Mouse (Mus musculus) adrenal gland, postnatal 36 days (tissue): ENCODE data around the gene Tagap1. TPM values are rescaled to one million over a fixed set of nuclear protein-coding genes. Genes with fewer than 3 reads are reported as not detected.
"Not testable (repeated sequence)": the region's sequence is repeated elsewhere in the genome, so short reads cannot be mapped to it uniquely, and the experiment has no call there.

Source experiments
- DNase-seq, 2 experiments: peaks; one replicate each; pipeline ENCODE4 v3.0.0; 2021; ENCODE audit warnings: mixed read lengths in 1 of 2
- total RNA-seq, 2 experiments: library from RNA; stranded (reverse); gene quantifications; 2 replicates each; pipeline ENCODE4 v1.2.3; 2021

Tagap1 gene
- total RNA-seq, 2 experiments from 2014 or later = 14.7 to 19.2 TPM

DNA sequence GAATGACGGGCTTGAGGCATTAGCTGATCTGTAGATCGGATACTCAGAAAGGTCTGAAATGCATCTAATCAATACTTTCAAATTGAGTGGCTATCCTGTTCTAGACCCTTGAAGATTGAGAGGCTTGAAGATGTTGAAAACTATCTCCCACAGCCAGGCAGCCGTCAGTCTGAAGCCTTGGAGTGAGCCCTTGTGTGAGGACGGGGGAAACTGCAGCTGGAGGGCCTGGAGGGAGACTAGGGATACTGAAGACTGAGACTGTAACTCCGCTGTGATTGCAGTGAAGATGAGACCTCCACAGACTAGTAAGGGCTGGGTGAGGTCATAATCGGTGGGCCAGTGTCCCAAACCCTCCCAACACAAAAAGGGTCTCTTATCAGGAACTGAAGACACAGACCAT, 1.4 kb upstream of the Tagap1 start:
- not testable (repeated sequence) for DNase-seq

DNA sequence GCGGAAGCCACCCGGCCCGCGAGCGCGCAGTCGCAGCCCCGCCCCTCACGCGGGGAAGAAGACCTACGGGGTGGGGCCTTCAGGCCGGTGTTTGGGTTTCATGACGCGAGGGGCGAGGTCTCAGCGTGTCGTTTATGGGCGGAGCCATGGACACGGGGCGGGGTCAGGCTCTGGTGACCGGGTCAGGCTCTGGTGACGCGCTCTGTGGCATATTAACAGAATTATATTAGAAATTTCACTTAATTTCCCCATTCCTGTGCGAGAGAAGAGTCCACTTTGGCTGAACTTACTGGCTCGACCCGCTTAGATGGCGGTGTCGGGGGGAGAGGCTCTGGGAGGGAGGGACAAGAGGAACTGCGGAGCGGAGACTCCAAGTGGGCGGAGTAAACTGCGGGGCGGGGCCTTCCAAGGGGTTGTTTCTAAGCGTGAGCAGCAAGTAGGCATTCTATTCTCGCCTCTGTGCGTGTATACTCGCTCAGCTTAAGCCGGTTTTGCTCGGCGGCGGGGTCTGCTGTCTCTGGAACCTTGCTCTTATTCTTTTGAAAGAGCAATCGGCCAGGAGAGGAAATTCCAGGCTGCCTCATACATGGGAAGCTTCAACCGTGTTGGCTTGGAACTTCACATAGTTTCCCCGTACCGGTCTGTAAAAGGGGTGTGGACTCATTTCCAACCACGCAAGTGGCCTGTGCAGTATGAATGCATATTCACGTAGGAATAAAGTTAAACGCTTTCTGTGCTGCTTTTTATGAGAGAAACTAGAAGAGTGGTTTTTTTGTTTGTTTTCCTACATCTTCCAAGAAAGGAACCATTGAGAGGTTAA, 435 bp upstream of the Tagap1 start:
- not testable (repeated sequence) for DNase-seq

DNA sequence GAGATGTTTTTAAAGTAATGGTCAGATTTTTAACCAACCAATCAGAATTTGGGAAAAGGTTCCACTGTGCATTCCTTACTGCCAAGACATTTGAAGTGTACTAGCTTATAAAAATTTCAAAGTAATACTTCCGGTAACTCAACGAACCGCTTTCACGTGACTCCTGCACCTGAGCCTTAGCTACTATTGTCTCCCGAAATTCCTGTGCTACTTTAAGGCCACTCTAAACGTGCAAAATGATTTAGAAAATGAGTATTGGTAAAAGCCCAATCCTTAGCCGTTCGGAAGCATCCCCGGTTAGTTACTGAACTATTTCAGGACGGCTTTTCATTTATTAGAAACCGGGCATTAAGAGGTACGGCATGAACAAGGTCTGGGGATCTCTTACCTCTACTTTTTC, 607 bp downstream of the Tagap1 start:
- DNase-seq = not testable (repeated sequence)

DNA sequence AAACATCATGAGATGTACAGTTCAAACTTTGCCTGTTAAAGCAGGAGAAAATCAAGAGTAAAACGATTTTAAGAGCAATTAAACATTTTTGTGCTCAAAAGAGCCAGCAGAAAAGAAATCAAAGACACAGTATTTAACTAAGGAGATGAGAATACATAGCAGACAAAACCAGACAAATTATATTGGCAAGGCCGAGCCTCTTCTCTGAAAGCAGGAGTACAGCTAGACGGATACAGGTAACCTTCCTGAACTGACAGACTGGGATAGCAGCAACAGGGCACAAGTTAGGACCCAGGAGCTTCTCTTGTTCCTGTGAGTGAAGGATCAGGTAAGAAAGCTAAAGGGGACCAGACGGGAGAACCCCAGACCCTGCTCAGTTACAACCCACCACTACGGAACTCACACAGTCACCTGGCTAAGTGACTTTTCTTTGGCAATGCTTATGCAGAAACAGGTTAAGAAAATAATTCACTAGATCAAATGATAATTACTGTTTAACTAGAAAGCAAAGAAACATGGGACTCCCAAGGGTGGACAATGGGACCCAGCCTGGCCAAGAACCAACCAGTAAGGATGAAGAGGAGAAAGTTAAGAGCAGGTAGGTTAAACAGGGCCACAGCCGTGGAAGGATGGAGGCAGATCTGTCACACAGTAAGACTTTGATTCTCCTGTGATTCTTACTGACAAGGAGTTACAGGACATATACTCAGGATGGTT, 1.3 kb downstream of the Tagap1 start:
- DNase-seq = not testable (repeated sequence)

DNA sequence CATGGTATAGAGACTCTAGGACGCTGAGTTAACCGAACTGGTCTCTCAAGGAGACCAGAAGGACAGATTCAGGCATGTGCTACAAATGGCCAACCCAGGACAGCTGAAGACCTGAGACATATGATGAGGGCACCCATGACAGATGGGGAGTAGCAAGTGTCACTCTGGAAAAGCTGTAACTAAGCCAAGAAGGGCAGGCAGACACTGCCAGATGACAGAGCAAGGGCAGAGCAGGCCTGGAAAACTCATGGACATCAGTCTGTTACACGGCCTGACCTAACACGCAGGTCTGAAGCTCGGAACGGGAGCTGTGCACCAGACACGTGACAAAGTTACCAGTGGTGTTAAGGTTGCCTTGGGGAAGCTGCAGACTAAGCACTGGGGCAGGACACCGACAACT, 2.1 kb downstream of the Tagap1 start:
- peak in 1 of 2 experiments; percentile 22 for DNase-seq

DNA sequence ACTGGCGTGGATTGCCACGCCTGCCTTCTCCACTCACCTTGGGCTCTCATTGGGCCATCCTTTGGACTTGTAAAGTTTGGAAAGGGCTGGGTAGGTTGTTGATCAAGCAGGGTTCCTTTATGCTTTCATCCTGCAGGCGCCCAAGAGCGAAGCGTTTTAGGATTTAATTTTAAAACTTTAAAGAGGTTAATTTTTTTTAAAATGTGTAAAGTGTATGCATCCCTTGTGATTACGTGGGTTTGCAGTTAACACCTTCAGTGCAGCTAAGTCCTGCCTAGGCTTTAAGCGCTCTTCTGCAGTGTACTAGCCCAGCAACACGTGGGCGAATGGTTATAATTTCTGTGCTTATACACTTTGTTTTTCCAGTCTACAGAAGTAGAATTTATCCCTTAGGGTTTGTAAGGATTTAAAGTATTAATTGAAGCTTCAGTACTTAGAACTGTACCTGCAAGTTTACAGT, 12.2 kb downstream of the Tagap1 start:
- DNase-seq = not testable (repeated sequence)

DNA sequence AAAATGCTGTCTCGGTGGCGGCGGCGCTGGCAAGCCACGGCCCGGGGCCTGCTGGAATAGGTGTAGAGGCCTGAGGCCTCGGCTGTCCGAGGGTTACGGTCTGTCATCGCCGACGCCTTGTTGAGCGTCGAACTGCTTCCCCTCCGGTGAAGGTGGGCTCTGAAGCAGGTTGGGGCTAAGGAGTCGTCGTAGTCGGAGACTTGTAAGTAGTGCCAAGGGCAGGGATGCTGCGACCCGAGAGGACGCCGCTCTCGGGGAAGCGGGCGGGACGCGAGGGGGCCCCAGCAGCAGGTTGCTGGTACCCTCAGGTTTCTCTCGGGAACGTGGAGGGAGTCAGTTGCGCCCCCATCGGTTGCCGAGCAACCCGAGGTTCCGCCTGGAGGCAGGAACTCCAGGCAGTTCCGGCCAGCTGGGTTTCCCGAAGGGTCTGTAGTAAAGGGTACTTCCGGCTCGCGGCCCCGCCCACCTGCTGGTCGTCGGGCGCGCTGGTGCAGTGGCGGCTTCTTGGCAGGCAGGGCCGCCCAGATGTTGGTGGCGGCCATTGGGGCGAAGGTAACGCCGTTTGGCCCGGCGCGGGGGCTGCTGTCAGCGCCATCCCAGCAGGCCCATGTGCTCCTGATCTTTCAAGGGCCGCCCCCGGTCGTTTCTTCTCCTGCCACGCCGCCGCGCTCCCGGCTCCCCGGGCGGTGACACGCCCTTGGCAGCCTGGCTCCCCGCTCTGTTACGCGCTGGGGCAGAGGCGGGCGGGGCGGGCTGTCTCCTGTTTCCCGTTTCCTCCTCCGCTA, 12.8 kb downstream of the Tagap1 start, which contains the start of gene Rsph3b:
Rsph3b (minus strand) TSS at position 699 of the 785 bp plus-strand sequence.
- DNase-seq = peak; percentile 89 to 90

DNA sequence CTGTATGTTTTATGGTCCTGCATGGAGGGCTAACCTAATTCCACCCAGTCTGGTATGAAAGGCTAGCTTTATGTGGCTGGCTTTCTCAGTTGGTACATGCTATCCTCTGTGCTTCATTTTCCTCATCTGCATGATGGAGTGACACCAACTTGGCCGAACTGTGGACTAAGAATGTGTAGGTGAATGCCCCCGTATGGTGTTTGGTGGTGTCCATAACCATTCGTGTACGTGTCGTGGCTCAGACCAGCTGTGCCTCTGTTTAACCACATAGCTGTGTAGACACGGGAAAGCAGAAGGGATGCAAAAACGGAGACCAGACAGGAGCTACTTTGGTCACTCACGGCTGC, 13.3 kb downstream of the Tagap1 start:
- DNase-seq = not testable (repeated sequence)

DNA sequence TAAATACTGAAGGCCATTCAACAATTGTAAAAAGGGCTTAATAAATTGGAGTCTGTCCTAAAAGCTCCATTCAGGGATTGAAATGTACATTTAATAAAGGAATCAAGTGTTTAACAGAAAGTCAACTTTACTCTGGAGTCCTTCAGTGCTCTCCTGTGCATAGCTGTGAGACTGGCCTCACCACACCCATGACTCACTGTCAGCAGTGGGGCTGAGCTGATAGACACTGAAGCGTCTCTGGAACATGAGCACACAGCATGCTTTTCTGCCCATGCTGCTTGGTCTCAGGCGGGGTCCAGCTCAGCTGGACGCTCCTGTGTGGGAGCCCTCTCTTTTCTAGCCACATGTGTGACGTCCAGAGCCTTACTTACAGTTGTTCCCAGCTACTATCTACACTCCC, 18.4 kb downstream of the Tagap1 start:
- DNase-seq = not testable (repeated sequence)

DNA sequence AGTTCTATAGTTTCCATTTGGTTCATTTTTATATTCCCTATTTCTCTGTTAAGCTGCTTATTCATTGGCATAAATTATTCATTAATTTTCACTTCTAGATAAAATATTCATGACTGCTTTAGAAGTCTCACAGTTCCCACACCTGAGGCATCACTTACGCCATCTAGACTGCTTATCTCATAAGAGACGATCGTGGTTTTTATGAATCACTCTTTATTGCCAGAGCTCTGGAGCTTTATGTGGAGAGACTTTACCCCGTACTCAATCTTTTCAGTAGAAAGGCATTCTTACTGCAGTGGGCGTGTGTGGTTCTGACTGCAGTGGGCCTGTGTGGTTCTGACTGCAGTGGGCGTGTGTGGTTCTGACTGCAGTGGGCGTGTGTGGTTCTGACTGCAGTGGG, 29.3 kb downstream of the Tagap1 start:
- DNase-seq = not testable (repeated sequence)

DNA sequence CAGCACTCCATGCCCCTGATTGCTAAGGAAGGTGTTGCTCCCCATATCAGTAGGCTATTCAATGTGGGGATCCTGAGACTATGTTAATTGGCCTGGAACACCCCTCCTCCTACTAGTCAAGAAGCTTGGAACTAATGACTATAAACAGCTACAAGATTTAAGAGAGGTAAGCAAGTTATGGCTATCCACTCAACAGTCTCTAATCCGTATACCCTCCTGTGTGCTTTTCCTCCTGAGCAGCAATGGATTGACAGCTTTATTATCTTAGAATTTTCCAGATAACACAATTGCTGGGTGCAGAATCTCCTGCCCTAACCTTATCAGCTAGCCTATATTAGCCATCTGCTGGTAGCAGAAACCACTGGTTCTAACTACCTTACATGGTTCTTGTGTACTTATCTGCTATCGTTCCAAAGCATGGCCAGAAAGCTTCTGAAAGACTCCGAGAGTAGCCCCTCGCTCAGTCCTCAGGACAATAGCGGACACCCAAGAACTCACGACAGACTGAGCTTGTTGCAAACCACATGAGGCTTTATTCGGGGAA, 40.5 kb downstream of the Tagap1 start:
- DNase-seq = not testable (repeated sequence)

DNA sequence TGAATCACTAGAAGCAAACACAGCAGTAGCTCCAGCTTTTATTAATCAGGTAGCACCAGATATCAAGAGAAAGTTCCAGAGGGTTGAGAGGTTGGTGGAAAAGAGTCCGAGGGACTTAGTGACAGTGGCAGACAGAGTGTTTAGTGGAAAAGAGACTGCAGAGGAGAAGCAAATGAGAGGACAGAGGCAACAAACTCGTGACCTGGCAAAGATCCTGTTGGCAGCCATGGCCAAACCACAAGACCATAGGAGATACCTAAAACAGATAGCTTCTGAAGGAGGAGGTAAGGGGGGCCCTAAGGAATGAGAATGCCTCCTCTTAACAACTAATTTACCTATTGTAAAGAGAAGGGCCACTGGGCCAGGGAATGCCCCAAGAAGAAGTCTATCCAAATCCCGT, 41.6 kb downstream of the Tagap1 start:
- DNase-seq = not testable (repeated sequence)

DNA sequence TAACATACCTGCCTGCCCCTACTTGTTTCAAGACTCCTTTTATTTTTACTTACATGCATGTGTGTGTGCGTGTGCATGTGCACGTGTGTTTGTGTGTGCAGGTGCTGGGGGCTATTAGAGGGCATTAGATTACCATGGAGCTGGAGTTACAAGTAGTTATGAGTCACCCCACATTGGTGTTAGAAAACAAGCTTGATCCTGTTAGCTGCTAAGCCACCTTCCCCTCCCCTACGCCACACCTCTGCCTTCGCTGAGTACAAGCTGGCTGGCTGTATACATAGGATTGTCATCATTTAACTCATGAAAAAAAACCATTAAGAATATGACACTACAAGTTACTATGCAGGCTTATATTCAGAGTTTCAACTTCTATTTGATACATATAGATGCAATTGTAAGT, 45.7 kb downstream of the Tagap1 start:
- not testable (repeated sequence) for DNase-seq

DNA sequence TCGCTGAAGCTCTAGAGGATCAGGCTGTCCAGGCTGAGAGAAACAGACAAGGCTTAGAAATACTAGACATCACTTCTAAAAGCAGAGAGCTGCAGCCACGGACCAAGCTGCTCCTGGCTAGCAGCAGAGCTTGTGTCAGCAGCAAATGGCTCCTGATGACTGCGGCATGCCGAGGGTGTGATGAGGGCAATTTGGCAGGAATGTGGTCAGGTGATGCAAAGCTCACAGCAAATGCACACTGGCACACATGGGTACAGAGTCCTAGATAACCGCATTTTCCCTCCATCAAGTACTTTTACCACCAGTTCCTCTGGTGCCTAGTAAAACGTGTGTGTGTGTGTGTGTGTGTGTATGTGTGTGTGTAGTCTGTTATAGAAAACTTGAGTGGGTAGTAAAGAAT, 46.9 kb downstream of the Tagap1 start:
- DNase-seq = not testable (repeated sequence)

Other genes starting within 250 kb of the Tagap1 start
- gene Ezr, start 178.4 kb downstream of the Tagap1 start, total RNA-seq = 10 to 100 TPM; 21.9 to 27.4 TPM
- gene Rsph3b, start 12.5 kb downstream of the Tagap1 start, total RNA-seq = 10 to 100 TPM; 38.9 to 47.7 TPM
- gene Rnaset2b, start 9.5 kb upstream of the Tagap1 start, total RNA-seq = 100 to 1,000 TPM; 415 to 511 TPM
- gene Gm49721, start 17.7 kb upstream of the Tagap1 start, total RNA-seq = under 1 TPM in 1 of 2 experiments, not detected in 1; 0.43 TPM
- not detected for gene Gm1604a, start 64.4 kb upstream of the Tagap1 start, total RNA-seq
- gene Rps6ka2, start 209.0 kb upstream of the Tagap1 start, total RNA-seq = 10 to 100 TPM; 10.3 to 17.6 TPM